Mouse (Mus musculus): ENCODE measurements around the gene Ablim2.

GRCm38 (mm10) chr5:35727447-35727846 is 30.2 kb upstream of the Ablim2 start:
- TF ChIP-seq CTCF (IDR thresholded peaks at IDR 0.05; ENCODE audit: borderline replicate concordance, extremely low read depth, insufficient read depth, insufficient read length) (no peak), POLR2A (IDR thresholded peaks at IDR 0.05; ENCODE audit: borderline replicate concordance, extremely low read depth, insufficient read depth, insufficient read length, poor library complexity, severe bottlenecking) (no peak)

Measured in brain, embryonic 14.5 days (tissue).